In genomic region chrX:20292040-20292417, GRCm38 (mm10) we compare ENCODE assay signal across 9 mouse cellular contexts. TPM values are rescaled to one million over a fixed set of nuclear protein-coding genes. Genes with fewer than 3 reads are reported as not detected.
DNase-seq lines count a peak whose midpoint lies in the region; ATAC-seq and TF ChIP-seq lines count a peak whose summit lies in the region.
"Had no signal": no experiment of that assay in that cellular context is flagged by ENCODE, and none has a peak within 500 bp of the region (broad histone marks: within the 10 kb centered on the region; RNA-seq: fewer than 3 reads in every experiment).

No protein-coding gene starts in this region.

- H3K9ac ChIP-seq in heart, embryonic 16.5 days (ENCODE audit: low read length): peak overlapping the region; percentile 77
- H3K9ac ChIP-seq in ES-E14 (ENCODE audit: insufficient read depth, low read depth, low read length, poor library complexity, severe bottlenecking): no peak overlapping the region
- H3K9ac ChIP-seq in forebrain, postnatal 0 days: peak overlapping the region; percentile 64
- H3K9ac ChIP-seq in liver, embryonic 16.5 days (ENCODE audit: low read depth, low read length): no peak overlapping the region

- no peaks in the 10 kb centered on the region for H3K36me3 ChIP-seq in heart, embryonic 16.5 days (ENCODE audit: control insufficient read depth, insufficient read depth)
- no peaks in the 10 kb centered on the region for H3K36me3 ChIP-seq in ES-E14 (ENCODE audit: control insufficient read depth, insufficient read depth, low read length, poor library complexity, severe bottlenecking)
- no peaks in the 10 kb centered on the region for H3K36me3 ChIP-seq in forebrain, postnatal 0 days (ENCODE audit: insufficient read depth)
- no peaks in the 10 kb centered on the region for H3K36me3 ChIP-seq in liver, embryonic 16.5 days (ENCODE audit: control insufficient read depth, insufficient read depth)
- H3K36me3 ChIP-seq: G1E had no signal

- H3K4me3 ChIP-seq in heart, embryonic 16.5 days (ENCODE audit: low read length): peak overlapping the region; percentile 72
- peak overlapping the region; percentile 75 to 77 for H3K4me3 ChIP-seq in ES-E14 (ENCODE audit: insufficient read depth in 1 of 2, low read depth in 1 of 2, low read length in 2 of 2, poor library complexity in 1 of 2, severe bottlenecking in 1 of 2)
- peak overlapping the region; percentile 55 for H3K4me3 ChIP-seq in forebrain, postnatal 0 days (ENCODE audit: low read depth, low read length)
- H3K4me3 ChIP-seq in liver, embryonic 16.5 days (ENCODE audit: low read depth, low read length): peak overlapping the region; percentile 53

- ATAC-seq in heart, embryonic 16.5 days (replicated peaks; ENCODE audit: extremely low read depth, insufficient read depth, low FRiP score): no peak
- ATAC-seq in forebrain, postnatal 0 days: peak; percentile 14; the same call in 1 of the 2 replicates
- no peak for ATAC-seq in liver, embryonic 16.5 days (ENCODE audit: low read depth)
- no peak for ATAC-seq in granulocyte monocyte progenitor cell, adult 5-6 weeks (replicated peaks; ENCODE audit: poor library complexity, severe bottlenecking)

- no peak overlapping the region for H3K27ac ChIP-seq in heart, embryonic 16.5 days (ENCODE audit: low read length)
- H3K27ac ChIP-seq in ES-E14 (ENCODE audit: insufficient read depth, low read depth, low read length, poor library complexity, severe bottlenecking): no peak overlapping the region
- H3K27ac ChIP-seq in forebrain, postnatal 0 days (ENCODE audit: low read depth, low read length): no peak overlapping the region
- no peak overlapping the region for H3K27ac ChIP-seq in liver, embryonic 16.5 days (ENCODE audit: low read length)

- H3K27me3 ChIP-seq in heart, embryonic 16.5 days (ENCODE audit: control insufficient read depth, insufficient read depth, low read length): no peaks in the 10 kb centered on the region
- H3K27me3 ChIP-seq in forebrain, postnatal 0 days (ENCODE audit: insufficient read depth, low read length): no peaks in the 10 kb centered on the region
- peaks cover 9% of the 10 kb centered on the region for H3K27me3 ChIP-seq in liver, embryonic 16.5 days (ENCODE audit: control insufficient read depth, insufficient read depth, low read depth, low read length)

- peak overlapping the region; percentile 65 for H3K4me2 ChIP-seq in heart, embryonic 16.5 days (ENCODE audit: low read depth, low read length)
- H3K4me2 ChIP-seq in forebrain, postnatal 0 days (ENCODE audit: low read depth): peak overlapping the region; percentile 52
- H3K4me2 ChIP-seq in liver, embryonic 16.5 days (ENCODE audit: low read depth, low read length): peak overlapping the region; percentile 61

- DNase-seq in heart, adult 18-20 months: no peak
- no peak for DNase-seq in ES-E14 (ENCODE audit: low read depth, low spot score)
- no peak for DNase-seq in forebrain, postnatal 0 days
- DNase-seq in frontal cortex, postnatal 14 days (ENCODE audit: low spot score in 2 of 2): no peak
- no peak for DNase-seq in left cerebral cortex, adult 8-10 months (ENCODE audit: low spot score in 2 of 2)

- H3K9me3 ChIP-seq in heart, embryonic 16.5 days (replicated peaks; ENCODE audit: control insufficient read depth, low read length): no peaks in the 10 kb centered on the region
- H3K9me3 ChIP-seq in ES-E14 (ENCODE audit: control insufficient read depth, insufficient read depth, low read depth, low read length): no peaks in the 10 kb centered on the region
- H3K9me3 ChIP-seq in forebrain, postnatal 0 days (ENCODE audit: low read length): no peaks in the 10 kb centered on the region
- no peaks in the 10 kb centered on the region for H3K9me3 ChIP-seq in liver, embryonic 16.5 days (replicated peaks; ENCODE audit: control insufficient read depth, low read length)
- H3K9me3 ChIP-seq: G1E had no signal

- TF ChIP-seq CTCF in forebrain, postnatal 0 days (IDR thresholded peaks at IDR 0.05; ENCODE audit: low read depth): no peak

- H3K4me1 ChIP-seq in heart, embryonic 16.5 days (ENCODE audit: control insufficient read depth, insufficient read depth, low read length): no peaks in the 10 kb centered on the region
- no peaks in the 10 kb centered on the region for H3K4me1 ChIP-seq in ES-E14 (ENCODE audit: control insufficient read depth in 2 of 2, insufficient read depth in 2 of 2, low read length in 2 of 2, poor library complexity in 1 of 2)
- H3K4me1 ChIP-seq in forebrain, postnatal 0 days (ENCODE audit: insufficient read depth): no peaks in the 10 kb centered on the region
- no peaks in the 10 kb centered on the region for H3K4me1 ChIP-seq in liver, embryonic 16.5 days (ENCODE audit: control insufficient read depth, low read depth, low read length)

- in situ Hi-C loops in ES-E14 (cut with MboI; ENCODE audit: low sequenced_read_pairs in 2 of 2, unreplicated experiment in 2 of 2): no loop called here

- 37% methylated on average over 11 of the region's 11 CpGs for WGBS in heart, embryonic 16.5 days
- WGBS in forebrain, postnatal 0 days: 41% methylated on average over 11 of the region's 11 CpGs
- WGBS in liver, embryonic 16.5 days (ENCODE audit: insufficient replicate concordance): 43% methylated on average over 11 of the region's 11 CpGs

TF ChIP-seq in ES-E14, 5 proteins besides CTCF, POLR2A, EP300 and RAD21:
- TF ChIP-seq CHD2 (IDR thresholded peaks at IDR 0.05; ENCODE audit: low read depth, low read length) (no peak), MAFK (IDR thresholded peaks at IDR 0.05; ENCODE audit: insufficient read depth, low read depth, low read length) (no peak), ZNF384 (IDR thresholded peaks at IDR 0.05; ENCODE audit: low read depth, low read length) (no peak), ZC3H11A (IDR thresholded peaks at IDR 0.05; ENCODE audit: borderline replicate concordance, low read depth, low read length) (no peak), HCFC1 (IDR thresholded peaks at IDR 0.05; ENCODE audit: borderline replicate concordance, insufficient read depth, low read length) (no peak)

RNA-seq across cellular contexts. Expression of gene Slc9a7, which starts 0.4 kb away (rescaled TPM):
- 4.7 and 5.9 TPM in 2 replicates for polyA plus RNA-seq in heart, embryonic 16.5 days (2015; fragmentation: Nextera tagmentation; extraction: Ambion mirVana)
- 1 to 10 TPM; 3.8 to 4.9 TPM for total RNA-seq in heart, adult 18-20 months (2021)
- 1.5 and 2.0 TPM in 2 replicates for total RNA-seq in ES-E14 (2012; rRNA removed)
- 49.2 and 55.0 TPM in 2 replicates for total RNA-seq in forebrain, postnatal 0 days (2014; rRNA removed)
- polyA plus RNA-seq in forebrain, postnatal 0 days (2015; fragmentation: Nextera tagmentation; extraction: Ambion mirVana): 5.1 and 10.5 TPM in 2 replicates
- polyA plus RNA-seq in liver, embryonic 16.5 days (2015; fragmentation: Nextera tagmentation; extraction: Ambion mirVana): 0.23 and 0.63 TPM in 2 replicates
- total RNA-seq in left cerebral cortex, adult 8-10 months (2022): 10 to 100 TPM; 58.9 to 66.9 (median 61.9) TPM
- total RNA-seq in granulocyte monocyte progenitor cell, adult 5-6 weeks (2014; fragmentation: Nextera tagmentation): 8.9 and 15.8 TPM in 2 replicates
- 4.4 and 8.0 TPM in 2 replicates for total RNA-seq in granulocyte monocyte progenitor cell, adult 5-6 weeks (2017)
- total RNA-seq: G1E had no signal
- polyA plus RNA-seq: G1E had no signal

Comparison
In these comparisons a context has a peak if more than half of its experiments do, and no peak if none do; other contexts are left out.
1. H3K9ac ChIP-seq: peak in heart, embryonic 16.5 days (single experiment) and forebrain, postnatal 0 days (single experiment); none in ES-E14 (single experiment) and liver, embryonic 16.5 days (single experiment).
2. Peak in every context shown above with its lines, with median percentiles within 50 percentile points of each other: H3K4me2 ChIP-seq and H3K4me3 ChIP-seq.